Mouse (Mus musculus): ENCODE data around the gene Dusp1.

DNA sequence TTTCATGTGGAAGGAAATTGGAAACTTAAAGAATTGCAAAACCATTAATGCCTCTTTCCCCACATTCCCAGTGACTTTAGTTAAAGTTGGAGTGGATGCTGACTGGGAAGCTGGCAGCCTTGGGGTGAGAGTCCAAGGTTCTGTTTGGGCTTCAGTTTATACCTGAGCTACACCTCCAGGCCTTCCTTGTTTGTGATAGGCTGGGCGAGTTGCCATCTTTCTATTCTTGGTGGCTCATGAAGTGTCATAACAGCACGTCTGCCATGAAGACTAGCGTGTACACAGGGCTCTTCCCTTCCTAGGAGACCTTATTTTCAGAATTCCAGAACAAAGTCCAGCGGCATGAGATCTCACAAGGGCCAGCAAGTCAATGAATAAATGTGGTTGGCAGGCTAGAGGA, 39.2 kb downstream of the Dusp1 start:
- TF ChIP-seq POLR2A (IDR thresholded peaks at IDR 0.05; ENCODE audit: insufficient read depth, low read depth, low read length) = no peak
- TF ChIP-seq CTCF (IDR thresholded peaks at IDR 0.05) = no peak
- TF ChIP-seq EP300 (IDR thresholded peaks at IDR 0.05; ENCODE audit: insufficient read depth, low read depth, low read length) = no peak

Data from heart, adult 2 months (tissue).